Mouse (Mus musculus) forebrain, postnatal 0 days (tissue): ENCODE measurements around the gene AC124108.1. TPM values are rescaled to one million over a fixed set of nuclear protein-coding genes. Genes with fewer than 3 reads are reported as not detected.

Experiments
- ATAC-seq: fragments of 200-750 bp; cut with Nextera tagmentation; 2 replicates; pipeline ENCODE4 v1.8.0; 2017; ENCODE audit warnings: mild to moderate bottlenecking, moderate library complexity
- DNase-seq: peaks from one replicate; pipeline ENCODE4 v3.0.0-alpha.2; 2015
- H3K27ac ChIP-seq: fragments of 300-500 bp; sonication (generic); 2 replicates; pipeline ENCODE4 v1.5.1; 2014; ENCODE audit warnings: low read depth, mild to moderate bottlenecking, antibody characterized with exemption, low read length, moderate library complexity, mixed read lengths
- H3K27me3 ChIP-seq: fragments of 300-500 bp; sonication (generic); 2 replicates; pipeline ENCODE4 v1.6.1; 2014; ENCODE audit warnings: mild to moderate bottlenecking, low read length, mixed read lengths; ENCODE audit not compliant: insufficient read depth
- H3K36me3 ChIP-seq: fragments of 300-500 bp; sonication (generic); 2 replicates; pipeline ENCODE4 v1.6.1; 2014; ENCODE audit warnings: mild to moderate bottlenecking, moderate library complexity; ENCODE audit not compliant: insufficient read depth
- H3K4me1 ChIP-seq: fragments of 300-500 bp; sonication (generic); 2 replicates; pipeline ENCODE4 v1.6.1; 2014; ENCODE audit warnings: antibody characterized with exemption; ENCODE audit not compliant: insufficient read depth
- H3K4me2 ChIP-seq: fragments of 300-500 bp; sonication (generic); 2 replicates; pipeline ENCODE4 v1.6.1; 2014; ENCODE audit warnings: low read depth, mild to moderate bottlenecking, moderate library complexity
- H3K4me3 ChIP-seq: fragments of 300-500 bp; sonication (generic); 2 replicates; pipeline ENCODE4 v1.5.1; 2014; ENCODE audit warnings: low read depth, low read length, mixed read lengths
- H3K9ac ChIP-seq: fragments of 300-500 bp; sonication (generic); 2 replicates; pipeline ENCODE4 v1.6.1; 2014; ENCODE audit warnings: mild to moderate bottlenecking
- H3K9me3 ChIP-seq: fragments of 300-500 bp; sonication (generic); 2 replicates; pipeline ENCODE4 v1.6.1; 2016; ENCODE audit warnings: low read length
- CTCF ChIP-seq: sonication (generic); IDR thresholded peaks from 2 replicates; pipeline ENCODE4 v1.5.1; 2016; ENCODE audit warnings: antibody characterized with exemption, control low read depth, low read depth
- WGBS: fragments of 180-500 bp; shearing (Covaris S2); extraction: QIAGEN DNeasy Blood & Tissue Kit; methylation state at CpG from one replicate; pipeline ENCODE4 v1.1.7; 2014; 5-methylcytosine and 5-hydroxymethylcytosine counted together
- polyA plus RNA-seq: library from polyadenylated mRNA; unstranded; fragments of >200 nt; fragmentation: Nextera tagmentation; extraction: Ambion mirVana; gene quantifications from 2 replicates; pipeline ENCODE4 v1.2.1, GENCODE M21; 2015
- total RNA-seq: library from RNA; depleted of rRNA; stranded (reverse); fragments of >200 nt; gene quantifications from 2 replicates; pipeline ENCODE4 v1.2.3, GENCODE M21; 2014

Gene AC124108.1
- total and polyA plus RNA-seq, 2 experiments from 2014 or later, result 0.48 to 5.0 TPM

DNA sequence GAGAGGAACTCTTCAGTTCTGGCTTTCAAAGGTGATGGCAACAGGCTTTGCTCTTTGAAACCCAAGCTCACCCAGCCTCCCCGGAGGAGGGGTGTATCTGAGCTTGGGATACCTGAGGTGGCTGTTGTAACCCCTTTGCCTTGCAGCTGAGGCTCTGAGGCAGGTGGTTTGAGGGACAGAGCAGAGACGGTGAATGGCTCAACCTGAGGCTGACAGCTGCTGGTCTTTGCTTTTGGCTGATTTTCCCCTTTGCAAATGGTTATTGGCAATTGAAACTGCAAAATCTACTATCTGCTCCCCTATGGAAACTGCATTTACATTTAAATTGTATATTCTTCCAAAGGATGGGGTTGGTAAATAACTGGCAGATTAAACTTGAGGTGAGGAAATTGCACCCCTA lies 30.4 kb downstream of the AC124108.1 start:
- WGBS, result 23% methylated on average over 2 of the region's 2 CpGs
- no peak for TF ChIP-seq CTCF
- no peaks in the 10 kb centered on the region for H3K36me3 ChIP-seq
- H3K27me3 ChIP-seq, result no peaks in the 10 kb centered on the region
- no peak overlapping the region for H3K4me3 ChIP-seq
- H3K9ac ChIP-seq, result no peak overlapping the region
- H3K9me3 ChIP-seq, result no peaks in the 10 kb centered on the region
- H3K27ac ChIP-seq, result peak overlapping the region; percentile 73
- H3K4me2 ChIP-seq, result no peak overlapping the region
- peaks cover 16% of the 10 kb centered on the region; the same call in 1 of the 2 replicates for H3K4me1 ChIP-seq
- ATAC-seq, result no peak
- no peak for DNase-seq

DNA sequence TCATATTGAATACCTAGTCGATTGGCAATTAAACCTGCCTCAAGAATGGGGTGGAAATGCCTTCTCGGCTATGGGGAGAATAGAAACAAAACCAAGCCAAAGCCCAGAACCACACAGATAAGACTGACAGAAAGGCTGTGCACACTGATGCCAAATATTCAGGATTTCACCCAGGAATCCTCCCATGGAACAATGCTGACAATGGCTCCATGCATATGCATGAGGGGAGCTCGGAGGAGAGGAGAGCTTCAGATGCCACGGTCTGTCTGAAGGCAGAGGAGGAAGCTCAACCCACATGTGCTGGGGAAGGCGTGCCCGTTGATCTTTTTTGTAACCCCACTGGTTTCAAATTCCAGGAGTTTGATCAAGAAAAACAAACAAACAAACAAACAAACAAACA lies 30.9 kb downstream of the AC124108.1 start:
- Histone ChIP-seq H3K4me3 (no peak overlapping the region), H3K9me3 (no peaks in the 10 kb centered on the region), H3K4me1 (peaks cover 16% of the 10 kb centered on the region; the same call in 1 of the 2 replicates), H3K27ac (peak overlapping the region; percentile 73), H3K27me3 (no peaks in the 10 kb centered on the region), H3K9ac (no peak overlapping the region), H3K4me2 (peak overlapping the region; percentile 2; the same call in 1 of the 2 replicates), H3K36me3 (no peaks in the 10 kb centered on the region)
- peak; percentile 73 for DNase-seq
- 7% methylated on average over 6 of the region's 6 CpGs for WGBS
- TF ChIP-seq CTCF, result no peak
- peak; percentile 95 for ATAC-seq

DNA sequence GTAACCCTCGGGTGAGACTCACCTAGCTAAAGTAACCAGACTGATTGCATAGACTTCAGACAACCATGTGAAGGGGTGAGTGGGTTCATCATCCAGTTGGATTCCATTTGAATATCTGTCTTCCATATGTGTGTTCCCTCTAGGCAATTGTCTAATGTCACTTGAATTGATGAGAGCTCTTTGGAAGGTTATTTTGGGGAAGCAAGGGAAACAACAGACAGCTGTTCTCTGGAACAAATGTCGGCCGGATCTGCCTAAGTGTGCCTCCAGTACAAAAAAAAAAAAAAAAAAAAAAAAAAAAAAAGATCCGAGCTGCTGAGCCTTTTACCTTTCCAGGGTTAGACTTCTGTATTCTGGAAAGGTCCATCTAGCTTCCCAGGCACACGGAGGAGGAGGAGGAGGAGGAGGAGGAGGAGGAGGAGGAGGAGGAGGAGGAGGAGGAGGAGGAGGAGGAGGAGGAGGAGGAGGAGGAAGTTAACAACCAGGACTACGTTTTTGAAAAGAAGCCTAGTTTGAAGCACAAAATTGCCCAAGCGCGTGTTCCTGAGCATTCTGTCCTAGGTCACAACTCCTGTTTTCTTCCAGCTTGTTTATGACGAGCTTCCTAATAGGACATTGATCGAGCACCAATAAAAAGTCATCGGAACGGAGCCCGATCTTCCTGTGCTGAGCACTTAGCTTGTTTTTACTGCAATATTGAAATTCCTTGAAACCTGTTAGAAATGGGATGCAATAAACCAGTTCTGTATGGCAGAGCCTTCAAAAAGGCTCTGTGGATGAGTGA lies 35.2 kb downstream of the AC124108.1 start:
- TF ChIP-seq CTCF, result no peak
- H3K4me1 ChIP-seq, result peaks cover 15% of the 10 kb centered on the region; the same call in 1 of the 2 replicates
- H3K27ac ChIP-seq, result no peak overlapping the region
- DNase-seq (no peak), ATAC-seq (no peak)
- H3K4me3 ChIP-seq, result no peak overlapping the region
- no peak overlapping the region for H3K4me2 ChIP-seq
- no peaks in the 10 kb centered on the region for H3K27me3 ChIP-seq
- no peak overlapping the region for H3K9ac ChIP-seq
- H3K36me3 ChIP-seq, result no peaks in the 10 kb centered on the region
- H3K9me3 ChIP-seq, result no peaks in the 10 kb centered on the region
- WGBS, result 80% methylated on average over 12 of the region's 13 CpGs

DNA sequence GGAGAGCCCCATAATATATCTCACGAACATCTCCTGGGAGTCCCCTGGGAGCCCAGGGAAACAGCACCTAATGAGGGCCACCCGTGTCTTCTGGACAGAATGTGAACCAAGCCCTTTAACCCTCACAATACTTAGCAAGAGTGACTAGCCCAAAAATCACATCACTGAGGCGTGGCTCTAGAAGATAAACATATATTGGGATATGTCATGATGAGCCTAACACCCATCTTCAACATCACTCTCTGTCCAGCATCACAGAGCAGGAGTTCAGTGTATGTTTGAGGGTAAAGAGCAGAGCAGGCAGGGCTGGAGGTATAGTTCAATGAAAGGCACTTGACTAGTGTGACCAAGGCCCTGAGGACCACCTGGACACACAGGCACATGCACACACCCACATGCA lies 38.4 kb downstream of the AC124108.1 start, which contains the start of gene Gm10188:
Gm10188 (minus strand) TSS at position 101 of the 400 bp plus-strand sequence.
- H3K36me3 ChIP-seq, result no peaks in the 10 kb centered on the region
- no peak within 1 kb of the TSS for H3K9ac ChIP-seq
- no peak within 1 kb of the TSS for H3K4me3 ChIP-seq
- no peaks in the 10 kb centered on the region for H3K4me1 ChIP-seq
- no peaks in the 10 kb centered on the region for H3K9me3 ChIP-seq
- no peaks in the 10 kb centered on the region for H3K27me3 ChIP-seq
- H3K4me2 ChIP-seq, result no peak within 1 kb of the TSS
- TF ChIP-seq CTCF, result no peak
- H3K27ac ChIP-seq, result no peak within 1 kb of the TSS
- ATAC-seq, result no peak
- no peak for DNase-seq
- WGBS, result 88% methylated on average over 3 of the region's 3 CpGs

DNA sequence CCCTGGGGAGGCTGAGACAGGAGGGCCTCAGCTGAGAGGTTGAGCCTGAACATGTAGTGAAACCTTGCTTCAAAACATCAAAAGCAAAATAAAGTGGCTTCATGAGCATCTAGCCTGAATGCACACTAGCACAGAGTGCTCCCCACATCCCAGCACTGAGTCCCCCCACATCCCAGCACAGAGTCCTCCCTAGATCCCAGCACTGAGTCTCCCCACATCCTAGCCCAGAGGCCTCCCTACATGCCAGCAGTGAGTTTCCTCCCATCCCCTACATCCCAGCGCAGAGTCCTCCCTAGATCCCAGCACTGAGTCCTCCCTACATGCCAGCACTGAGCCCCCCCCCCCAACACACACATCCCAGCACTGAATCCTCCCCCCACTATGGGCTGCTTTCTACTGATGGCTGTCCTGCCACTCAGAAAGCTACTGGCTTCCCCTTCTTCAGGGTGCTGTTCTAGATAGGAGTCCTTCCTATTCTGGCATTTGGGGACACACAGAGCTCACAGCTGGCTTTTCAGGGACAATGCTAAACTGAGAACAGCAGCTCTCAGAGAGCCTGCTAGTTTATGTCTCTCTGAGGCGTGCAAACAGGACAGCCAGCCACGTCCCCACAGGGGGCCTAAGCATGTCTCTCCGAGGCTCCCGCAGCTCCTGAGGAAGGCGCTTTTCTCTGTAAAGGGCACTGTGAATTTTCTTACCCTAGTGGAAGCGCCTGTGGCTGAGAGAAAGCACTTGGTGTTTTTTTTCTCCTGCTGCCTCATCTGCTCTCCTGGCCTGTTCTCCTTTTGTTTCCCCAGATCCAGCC lies 40.4 kb downstream of the AC124108.1 start:
- WGBS, result 31% methylated on average over 7 of the region's 7 CpGs
- H3K36me3 ChIP-seq, result no peaks in the 10 kb centered on the region
- no peak overlapping the region for H3K4me3 ChIP-seq
- H3K27ac ChIP-seq, result 0 out of 2 replicates have a peak overlapping the region, but pooled peaks have one; percentile 21
- H3K9ac ChIP-seq, result 0 out of 2 replicates have a peak overlapping the region, but pooled peaks have one; percentile 7
- TF ChIP-seq CTCF, result no peak
- no peaks in the 10 kb centered on the region for H3K9me3 ChIP-seq
- H3K4me1 ChIP-seq, result no peaks in the 10 kb centered on the region
- peak; percentile 21; the same call in 1 of the 2 replicates for ATAC-seq
- H3K4me2 ChIP-seq, result no peak overlapping the region
- no peaks in the 10 kb centered on the region for H3K27me3 ChIP-seq
- no peak for DNase-seq

DNA sequence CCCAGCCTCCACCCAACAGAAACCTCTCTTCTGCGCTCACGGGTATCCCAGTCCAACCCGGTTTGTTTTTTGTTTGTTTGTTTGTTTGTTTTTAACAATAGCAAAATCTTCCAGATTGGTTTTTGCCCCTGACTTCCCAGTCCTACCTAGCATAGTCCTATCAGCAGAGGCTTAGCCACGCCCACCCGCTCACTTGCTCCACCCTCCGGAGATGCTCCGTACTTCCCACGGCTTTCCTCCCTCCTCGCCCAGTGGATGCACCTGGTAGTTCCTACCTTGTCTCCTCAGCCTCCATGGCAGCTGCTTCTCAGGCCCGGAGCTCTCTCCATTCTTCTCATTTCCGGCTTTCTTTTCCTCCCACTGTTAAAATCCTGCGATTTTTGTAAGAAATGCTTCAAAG lies 42.3 kb downstream of the AC124108.1 start:
- no peaks in the 10 kb centered on the region for H3K4me1 ChIP-seq
- 23% methylated on average over 12 of the region's 12 CpGs for WGBS
- DNase-seq, result no peak

More for the DNA sequence above, 42.3 kb downstream of the AC124108.1 start:
- Histone ChIP-seq H3K27ac (no peak overlapping the region), H3K4me2 (no peak overlapping the region), H3K27me3 (no peaks in the 10 kb centered on the region), H3K9me3 (no peaks in the 10 kb centered on the region), H3K9ac (no peak overlapping the region), H3K36me3 (no peaks in the 10 kb centered on the region), H3K4me3 (no peak overlapping the region)
- ATAC-seq, result peak; percentile 74
- TF ChIP-seq CTCF, result peak; percentile 54
